Mouse (Mus musculus): ENCODE results near the gene Rbfox3. TPM values are rescaled to one million over a fixed set of nuclear protein-coding genes. Genes with fewer than 3 reads are reported as not detected.

Rbfox3 gene
- polyA plus RNA-seq, 1 experiment from 2014 or later: not detected

GRCm38 (mm10) chr11:118473161-118473560, 438.2 kb downstream of the Rbfox3 start:
- DNase-seq (ENCODE audit: low read depth, low spot score) (no peak), ATAC-seq (no peak)
- in situ Hi-C loops (cut with MboI; ENCODE audit: low pct_unique_long_range_greater_than_20kb): no loop called here
- peaks cover 15% of the 10 kb centered on the region for H3K27me3 ChIP-seq
- no peak for TF ChIP-seq CTCF (IDR thresholded peaks at IDR 0.05)
- POLR2A ChIA-PET: no interaction called here
- CTCF ChIA-PET: no interaction called here

- in situ Hi-C loops (cut with MboI; ENCODE audit: low pct_unique_long_range_greater_than_20kb): no loop called here
- ATAC-seq (no peak), DNase-seq (ENCODE audit: low read depth, low spot score) (no peak)
- ChIA-PET POLR2A (interaction anchor here (0.6 kb wide), 1 partner anchor 127 kb away, joined by 4 read pairs; no protein-coding TSS in a partner anchor), CTCF (interaction anchor here (0.9 kb wide), 1 partner anchor 10 kb away, joined by 3 read pairs; no protein-coding TSS in a partner anchor)
- TF ChIP-seq CTCF (IDR thresholded peaks at IDR 0.05): no peak
- peaks cover 15% of the 10 kb centered on the region for H3K27me3 ChIP-seq
These were observed 439.7 kb downstream of the Rbfox3 start for GRCm38 (mm10) chr11:118471676-118472075.

GRCm38 (mm10) chr11:118470234-118470966, 441.0 kb downstream of the Rbfox3 start:
- in situ Hi-C loops (cut with MboI; ENCODE audit: low pct_unique_long_range_greater_than_20kb): no loop called here
- no peak for DNase-seq (ENCODE audit: low read depth, low spot score)
- no peak for TF ChIP-seq CTCF (IDR thresholded peaks at IDR 0.05)
- H3K27me3 ChIP-seq: peaks cover 15% of the 10 kb centered on the region
- no peak for ATAC-seq
- ChIA-PET POLR2A (interaction anchor here (0.7 kb wide), 1 partner anchor 43 kb away, joined by 3 read pairs; the partner anchor contains the start of gene C1qtnf1), CTCF (no interaction called here)

GRCm38 (mm10) chr11:118469509-118470160, 441.8 kb downstream of the Rbfox3 start:
- POLR2A ChIA-PET: interaction anchor here (0.7 kb wide), 1 partner anchor 42 kb away, joined by 3 read pairs; the partner anchor contains the start of gene C1qtnf1
- peaks cover 15% of the 10 kb centered on the region for H3K27me3 ChIP-seq
- no peak for TF ChIP-seq CTCF (IDR thresholded peaks at IDR 0.05)
- DNase-seq (ENCODE audit: low read depth, low spot score) (no peak), ATAC-seq (no peak)
- CTCF ChIA-PET: interaction anchor here (1.2 to 1.5 kb wide), 2 partner anchors 15 to 25 kb away, joined by 3 to 4 read pairs; no protein-coding TSS in a partner anchor
- in situ Hi-C loops (cut with MboI; ENCODE audit: low pct_unique_long_range_greater_than_20kb): no loop called here

GRCm38 (mm10) chr11:118467441-118468035, 443.9 kb downstream of the Rbfox3 start:
- TF ChIP-seq CTCF (IDR thresholded peaks at IDR 0.05): no peak
- ATAC-seq (no peak), DNase-seq (ENCODE audit: low read depth, low spot score) (no peak)
- CTCF ChIA-PET: no interaction called here
- POLR2A ChIA-PET: interaction anchor here (0.5 kb wide), 1 partner anchor 107 kb away, joined by 3 read pairs; no protein-coding TSS in a partner anchor
- in situ Hi-C loops (cut with MboI; ENCODE audit: low pct_unique_long_range_greater_than_20kb): no loop called here
- H3K27me3 ChIP-seq: peaks cover 8% of the 10 kb centered on the region

- POLR2A ChIA-PET: no interaction called here
- peak; percentile 66 for TF ChIP-seq CTCF (IDR thresholded peaks at IDR 0.05)
- CTCF ChIA-PET: interaction anchor here (0.8 to 1.0 kb wide), 2 partner anchors 11 to 12 kb away, joined by 3 read pairs; no protein-coding TSS in a partner anchor
- in situ Hi-C loops (cut with MboI; ENCODE audit: low pct_unique_long_range_greater_than_20kb): no loop called here
- DNase-seq (ENCODE audit: low read depth, low spot score) (no peak), ATAC-seq (no peak)
- H3K27me3 ChIP-seq: no peaks in the 10 kb centered on the region
These were observed 451.1 kb downstream of the Rbfox3 start for GRCm38 (mm10) chr11:118460280-118460679.

GRCm38 (mm10) chr11:118459536-118459935, 451.9 kb downstream of the Rbfox3 start:
- in situ Hi-C loops (cut with MboI; ENCODE audit: low pct_unique_long_range_greater_than_20kb): no loop called here
- DNase-seq (ENCODE audit: low read depth, low spot score) (no peak), ATAC-seq (no peak)
- no peaks in the 10 kb centered on the region for H3K27me3 ChIP-seq
- POLR2A ChIA-PET: interaction anchor here (0.6 kb wide), 1 partner anchor 31 kb away, joined by 4 read pairs; no protein-coding TSS in a partner anchor
- TF ChIP-seq CTCF (IDR thresholded peaks at IDR 0.05): no peak
- CTCF ChIA-PET: interaction anchor here (1.0 kb wide), 1 partner anchor 11 kb away, joined by 3 read pairs; no protein-coding TSS in a partner anchor

GRCm38 (mm10) chr11:118459051-118459450, 452.3 kb downstream of the Rbfox3 start:
- CTCF ChIA-PET: no interaction called here
- in situ Hi-C loops (cut with MboI; ENCODE audit: low pct_unique_long_range_greater_than_20kb): no loop called here
- no peak for TF ChIP-seq CTCF (IDR thresholded peaks at IDR 0.05)
- POLR2A ChIA-PET: interaction anchor here (0.6 to 0.7 kb wide), 2 partner anchors 16 to 234 kb away, joined by 3 to 4 read pairs; no protein-coding TSS in a partner anchor
- H3K27me3 ChIP-seq: no peaks in the 10 kb centered on the region
- DNase-seq (ENCODE audit: low read depth, low spot score): no peak
- ATAC-seq: no peak

GRCm38 (mm10) chr11:118456937-118457336, 454.5 kb downstream of the Rbfox3 start:
- DNase-seq (ENCODE audit: low read depth, low spot score) (no peak), ATAC-seq (no peak)
- in situ Hi-C loops (cut with MboI; ENCODE audit: low pct_unique_long_range_greater_than_20kb): no loop called here
- TF ChIP-seq CTCF (IDR thresholded peaks at IDR 0.05): no peak
- no peaks in the 10 kb centered on the region for H3K27me3 ChIP-seq
- ChIA-PET POLR2A (no interaction called here), CTCF (no interaction called here)

- ChIA-PET CTCF (no interaction called here), POLR2A (no interaction called here)
- H3K27me3 ChIP-seq: no peaks in the 10 kb centered on the region
- ATAC-seq (no peak), DNase-seq (ENCODE audit: low read depth, low spot score) (no peak)
- in situ Hi-C loops (cut with MboI; ENCODE audit: low pct_unique_long_range_greater_than_20kb): no loop called here
- TF ChIP-seq CTCF (IDR thresholded peaks at IDR 0.05): no peak
These were observed 455.6 kb downstream of the Rbfox3 start for GRCm38 (mm10) chr11:118455788-118456187.
